Mouse (Mus musculus) MEL (cell line): ENCODE results near the gene Plch1. TPM values are rescaled to one million over a fixed set of nuclear protein-coding genes. Genes with fewer than 3 reads are reported as not detected.

Source experiments
- DNase-seq: peaks from one replicate; pipeline ENCODE4 v3.0.0; 2011; ENCODE audit warnings: low read depth, low spot score
- H3K27ac ChIP-seq: 2 replicates; pipeline ENCODE4 v1.5.1; 2012; ENCODE audit warnings: low read depth, mild to moderate bottlenecking, control low read depth, low read length, moderate library complexity; ENCODE audit not compliant: control insufficient read depth
- H3K27me3 ChIP-seq, 2 experiments: fragments of 150-350 bp in 1 of 2; sonication (generic) in 1 of 2; 2 replicates each; pipeline ENCODE4 v1.6.1; 2012; ENCODE audit warnings: low read length in 2 of 2, mild to moderate bottlenecking in 2 of 2, improper control_type of control experiment in 1 of 2, moderate library complexity in 1 of 2; ENCODE audit not compliant: insufficient read depth in 2 of 2, control insufficient read depth in 1 of 2
- H3K36me3 ChIP-seq, 2 experiments: 2 replicates each; pipeline ENCODE4 v1.6.1; 2012 to 2014; ENCODE audit warnings: low read length in 2 of 2, improper control_type of control experiment in 1 of 2, inconsistent platforms in 1 of 2, mild to moderate bottlenecking in 1 of 2; ENCODE audit not compliant: insufficient read depth in 2 of 2, control insufficient read depth in 1 of 2
- H3K4me1 ChIP-seq, 2 experiments: fragments of 150-350 bp in 1 of 2; sonication (generic) in 1 of 2; 2 replicates each; pipeline ENCODE4 v1.6.1; 2012; ENCODE audit warnings: low read length in 2 of 2, improper control_type of control experiment in 1 of 2, mild to moderate bottlenecking in 1 of 2; ENCODE audit not compliant: insufficient read depth in 2 of 2, control insufficient read depth in 1 of 2
- H3K4me3 ChIP-seq, 2 experiments: fragments of 150-350 bp in 1 of 2; sonication (generic) in 1 of 2; 2 replicates each; pipeline ENCODE4 v1.5.1; 2012; ENCODE audit warnings: low read depth in 2 of 2, low read length in 2 of 2, mild to moderate bottlenecking in 2 of 2, moderate library complexity in 2 of 2, control low read depth in 1 of 2, improper control_type of control experiment in 1 of 2; ENCODE audit not compliant: control insufficient read depth in 1 of 2, insufficient read depth in 1 of 2
- H3K79me2 ChIP-seq: 2 replicates; pipeline ENCODE4 v1.6.1; 2012; ENCODE audit warnings: mild to moderate bottlenecking, low read length, moderate library complexity; ENCODE audit not compliant: control insufficient read depth, poor library complexity, insufficient read depth
- H3K9ac ChIP-seq: 2 replicates; pipeline ENCODE4 v1.6.1; 2012; ENCODE audit warnings: low read depth, mild to moderate bottlenecking, control low read depth, low read length, moderate library complexity; ENCODE audit not compliant: control insufficient read depth, poor library complexity, severe bottlenecking
- H3K9me3 ChIP-seq: fragments of 150-350 bp; sonication (generic); replicated peaks from 2 replicates; pipeline ENCODE4 v1.6.1; 2012; ENCODE audit warnings: mild to moderate bottlenecking, low read length, improper control_type of control experiment, moderate library complexity; ENCODE audit not compliant: insufficient read depth
- CHD1 ChIP-seq: IDR thresholded peaks from 2 replicates; pipeline ENCODE4 v1.6.1; 2012; ENCODE audit warnings: low read depth, mild to moderate bottlenecking, inconsistent platforms, low read length, improper control_type of control experiment
- CTCF ChIP-seq, 3 experiments: IDR thresholded peaks in 2 of 3; conservative IDR thresholded peaks in 1 of 3; 2 replicates each; pipeline ENCODE4 v1.5.1; 2011 to 2012; ENCODE audit warnings: low read length in 3 of 3, low read depth in 2 of 3, mild to moderate bottlenecking in 2 of 3, improper control_type of control experiment in 1 of 3, inconsistent platforms in 1 of 3, mixed read lengths in 1 of 3, moderate library complexity in 1 of 3; ENCODE audit not compliant: control insufficient read depth in 1 of 3, insufficient read depth in 1 of 3, poor library complexity in 1 of 3, severe bottlenecking in 1 of 3
- E2F4 ChIP-seq: IDR thresholded peaks from 2 replicates; pipeline ENCODE4 v1.6.1; 2011; ENCODE audit warnings: low read depth, low read length, improper control_type of control experiment, borderline replicate concordance
- ELF1 ChIP-seq: IDR thresholded peaks from 2 replicates; pipeline ENCODE4 v1.6.1; 2014; ENCODE audit warnings: low read depth, mild to moderate bottlenecking, inconsistent platforms, low read length, improper control_type of control experiment, moderate library complexity
- GABPA ChIP-seq: IDR thresholded peaks from 2 replicates; pipeline ENCODE4 v1.6.1; 2012; ENCODE audit warnings: low read depth, mild to moderate bottlenecking, inconsistent platforms, low read length, improper control_type of control experiment, moderate library complexity
- GATA1 ChIP-seq: IDR thresholded peaks from 2 replicates; pipeline ENCODE4 v1.6.1; 2011; ENCODE audit warnings: low read depth, low read length, improper control_type of control experiment
- HCFC1 ChIP-seq: IDR thresholded peaks from 2 replicates; pipeline ENCODE4 v1.6.1; 2012; ENCODE audit warnings: low read depth, mild to moderate bottlenecking, inconsistent platforms, low read length, improper control_type of control experiment, moderate library complexity
- KAT2A ChIP-seq: conservative IDR thresholded peaks from 2 replicates; pipeline ENCODE4 v1.6.1; 2012; ENCODE audit warnings: low read depth, low read length, improper control_type of control experiment, inconsistent platforms
- MEF2A ChIP-seq: IDR thresholded peaks from 2 replicates; pipeline ENCODE4 v1.6.1; 2014; ENCODE audit warnings: low read depth, mild to moderate bottlenecking, inconsistent platforms, low read length, improper control_type of control experiment; ENCODE audit not compliant: poor library complexity, insufficient replicate concordance, severe bottlenecking; ENCODE audit errors: extremely low read depth
- MYB ChIP-seq: IDR thresholded peaks from 2 replicates; pipeline ENCODE4 v1.6.1; 2011; ENCODE audit warnings: mild to moderate bottlenecking, low read depth, low read length, improper control_type of control experiment
- NRF1 ChIP-seq: IDR thresholded peaks from 2 replicates; pipeline ENCODE4 v1.6.1; 2014; ENCODE audit warnings: low read depth, mild to moderate bottlenecking, inconsistent platforms, low read length, improper control_type of control experiment, moderate library complexity; ENCODE audit not compliant: poor library complexity, insufficient read depth, severe bottlenecking
- POLR2AphosphoS2 ChIP-seq: IDR thresholded peaks from 2 replicates; pipeline ENCODE4 v1.6.1; 2011; ENCODE audit warnings: low read length, improper control_type of control experiment
- SIN3A ChIP-seq: IDR thresholded peaks from 2 replicates; pipeline ENCODE4 v1.6.1; 2012; ENCODE audit warnings: low read length, improper control_type of control experiment, inconsistent platforms
- TAL1 ChIP-seq: IDR thresholded peaks from 2 replicates; pipeline ENCODE4 v1.6.1; 2012; ENCODE audit warnings: mild to moderate bottlenecking, inconsistent platforms, low read length, moderate library complexity, mixed read lengths
- TBP ChIP-seq: IDR thresholded peaks from 2 replicates; pipeline ENCODE4 v1.8.0; 2011; ENCODE audit warnings: low read depth, low read length, improper control_type of control experiment
- TCF12 ChIP-seq: IDR thresholded peaks from 2 replicates; pipeline ENCODE4 v1.6.1; 2014; ENCODE audit warnings: low read depth, mild to moderate bottlenecking, inconsistent platforms, low read length, improper control_type of control experiment, moderate library complexity
- UBTF ChIP-seq: IDR thresholded peaks from 2 replicates; pipeline ENCODE4 v1.6.1; 2012; ENCODE audit warnings: low read depth, mild to moderate bottlenecking, inconsistent platforms, low read length, improper control_type of control experiment, moderate library complexity, borderline replicate concordance; ENCODE audit not compliant: insufficient read depth
- USF1 ChIP-seq: IDR thresholded peaks from 2 replicates; pipeline ENCODE4 v1.6.1; 2014; ENCODE audit warnings: low read depth, mild to moderate bottlenecking, inconsistent platforms, low read length, improper control_type of control experiment, moderate library complexity
- ZC3H11A ChIP-seq: IDR thresholded peaks from 2 replicates; pipeline ENCODE4 v1.6.1; 2012; ENCODE audit warnings: low read depth, mild to moderate bottlenecking, inconsistent platforms, low read length, improper control_type of control experiment
- ZKSCAN1 ChIP-seq: IDR thresholded peaks from 2 replicates; pipeline ENCODE4 v1.6.1; 2012; ENCODE audit warnings: low read depth, mild to moderate bottlenecking, inconsistent platforms, low read length, improper control_type of control experiment, moderate library complexity
- ZMIZ1 ChIP-seq: IDR thresholded peaks from 2 replicates; pipeline ENCODE4 v1.6.1; 2012; ENCODE audit warnings: low read depth, mild to moderate bottlenecking, inconsistent platforms, low read length, improper control_type of control experiment, moderate library complexity
- polyA plus RNA-seq, 2 experiments: library from polyadenylated mRNA; stranded (reverse) in 1 of 2; unstranded in 1 of 2; fragments of >175 nt in 1 of 2; fragments of >200 nt in 1 of 2; gene quantifications; 2 replicates each; pipeline versions ENCODE4 v1.2.1 to v1.2.4; 2012; ENCODE audit warnings: low replicate concordance in 2 of 2, low read depth in 1 of 2; ENCODE audit not compliant: insufficient read length in 2 of 2, insufficient read depth in 1 of 2, missing spikeins in 1 of 2
- total RNA-seq: library from RNA; depleted of rRNA; stranded (reverse); fragments of 300-350 nt; gene quantifications from 2 replicates; pipeline ENCODE4 v1.2.3, GENCODE M21; 2012; rRNA removed

Plch1 gene
- total and polyA plus RNA-seq, 3 experiments, result 0.01 to 0.23 TPM; not detected in 1

DNA sequence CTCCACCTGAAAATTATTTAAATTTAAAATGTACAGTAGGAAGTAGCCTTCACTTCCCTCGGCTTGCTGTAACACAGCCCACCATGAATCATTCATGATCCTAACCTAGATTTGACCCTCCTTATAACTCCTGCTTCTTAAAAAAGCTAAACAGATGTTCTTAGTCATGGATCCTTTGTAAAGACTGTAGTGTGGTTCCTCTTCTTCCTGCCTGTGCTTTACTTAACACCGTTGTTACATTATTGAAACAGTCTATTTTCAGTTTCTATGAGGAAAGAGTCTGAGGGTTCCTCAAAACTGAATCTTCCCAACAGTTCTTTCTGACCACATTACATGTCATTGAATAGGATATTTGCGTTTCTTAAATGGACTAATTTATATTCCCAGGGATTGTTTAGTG lies 234.0 kb downstream of the Plch1 start:
- TF ChIP-seq TCF12 (no peak), POLR2AphosphoS2 (no peak), GABPA (no peak), CTCF (IDR thresholded peaks at IDR 0.05 in 2 of 3, conservative IDR thresholded peaks at IDR 0.05 in 1 of 3; ENCODE audit: control insufficient read depth in 1 of 3, insufficient read depth in 1 of 3, low read depth in 2 of 3, low read length in 3 of 3, poor library complexity in 1 of 3, severe bottlenecking in 1 of 3) (no peak), TAL1 (no peak), MYB (no peak), MEF2A (no peak), CHD1 (no peak), ZMIZ1 (no peak), SIN3A (no peak), ZC3H11A (no peak)
- TF ChIP-seq, all 39 proteins: peak for 0
- H3K9ac ChIP-seq, result no peak overlapping the region
- DNase-seq, result no peak
- no peaks in the 10 kb centered on the region for H3K9me3 ChIP-seq
- no peaks in the 10 kb centered on the region for H3K79me2 ChIP-seq
- no peaks in the 10 kb centered on the region for H3K36me3 ChIP-seq
- H3K4me3 ChIP-seq, result no peak overlapping the region
- H3K4me1 ChIP-seq, result no peaks in the 10 kb centered on the region
- H3K27ac ChIP-seq, result no peak overlapping the region
- no peaks in the 10 kb centered on the region for H3K27me3 ChIP-seq

DNA sequence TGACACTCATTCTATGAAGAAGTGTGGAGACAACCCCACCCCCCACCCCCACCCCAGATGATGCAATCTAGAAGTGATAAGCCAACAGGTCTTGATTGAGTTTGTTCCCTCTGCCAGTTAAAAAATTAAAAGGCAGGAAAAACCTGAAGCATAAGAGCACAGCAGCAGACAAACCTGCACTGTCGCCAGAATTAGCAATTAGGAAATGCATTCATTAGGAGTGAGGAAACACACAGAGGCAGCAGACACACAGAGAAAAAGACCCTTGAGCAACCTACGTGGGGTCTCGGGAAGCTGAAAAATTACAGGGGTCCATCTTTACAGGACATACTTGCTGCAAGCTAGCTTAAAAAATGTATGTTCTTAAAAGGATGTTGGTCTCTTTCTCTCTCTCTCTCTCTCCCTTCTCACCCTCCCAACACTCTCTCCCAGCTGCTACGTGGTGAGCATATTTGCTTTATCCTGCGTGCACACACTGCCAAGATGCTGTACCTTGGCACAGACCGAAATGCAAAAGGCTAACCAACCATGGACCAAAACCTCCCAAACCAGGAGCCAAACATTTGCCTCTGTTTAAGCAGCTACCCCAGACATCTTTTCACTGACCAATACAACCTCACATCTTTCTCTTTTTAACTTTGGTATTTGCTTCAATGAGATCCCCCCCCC lies 234.6 kb downstream of the Plch1 start:
- H3K4me1 ChIP-seq, result no peaks in the 10 kb centered on the region
- no peaks in the 10 kb centered on the region for H3K27me3 ChIP-seq
- H3K27ac ChIP-seq, result no peak overlapping the region
- no peaks in the 10 kb centered on the region for H3K9me3 ChIP-seq
- H3K36me3 ChIP-seq, result no peaks in the 10 kb centered on the region
- no peak for TF ChIP-seq POLR2AphosphoS2
- no peak for TF ChIP-seq NRF1
- TF ChIP-seq E2F4, result no peak
- no peak for TF ChIP-seq ELF1
- TF ChIP-seq CTCF (IDR thresholded peaks at IDR 0.05 in 2 of 3, conservative IDR thresholded peaks at IDR 0.05 in 1 of 3; ENCODE audit: control insufficient read depth in 1 of 3, insufficient read depth in 1 of 3, low read depth in 2 of 3, low read length in 3 of 3, poor library complexity in 1 of 3, severe bottlenecking in 1 of 3), result no peak
- no peak for TF ChIP-seq HCFC1
- TF ChIP-seq ZKSCAN1, result no peak
- no peak for TF ChIP-seq USF1
- no peak for TF ChIP-seq GATA1
- no peak for TF ChIP-seq UBTF
- TF ChIP-seq CHD1, result no peak
- no peak for TF ChIP-seq TBP
- no peak for TF ChIP-seq KAT2A
- no peak for TF ChIP-seq SIN3A
- no peak overlapping the region for H3K4me3 ChIP-seq
- H3K79me2 ChIP-seq, result no peaks in the 10 kb centered on the region
- H3K9ac ChIP-seq, result no peak overlapping the region
- DNase-seq, result no peak

Other genes with a start within 250 kb of the Plch1 start
- gene E130311K13Rik, start 30.0 kb upstream of the Plch1 start, total RNA-seq, result 3.9 and 4.0 TPM in 2 replicates
- gene E130311K13Rik, start 30.0 kb upstream of the Plch1 start, polyA plus RNA-seq, result 1 to 10 TPM in 1 of 2 experiments, not detected in 1; 3.9 TPM
- 27.7 and 31.3 TPM in 2 replicates for gene Slc33a1, start 65.3 kb upstream of the Plch1 start, total RNA-seq
- 100 to 1,000 TPM in 1 of 2 experiments, 10 to 100 TPM in 1; 27.2 to 123 TPM for gene Slc33a1, start 65.3 kb upstream of the Plch1 start, polyA plus RNA-seq
- 40.4 and 41.8 TPM in 2 replicates for gene Gmps, start 76.6 kb upstream of the Plch1 start, total RNA-seq
- gene Gmps, start 76.6 kb upstream of the Plch1 start, polyA plus RNA-seq, result 10 to 100 TPM; 31.6 to 59.3 TPM
- not detected in 2 replicates for gene Vmn2r1, start 182.1 kb upstream of the Plch1 start, total RNA-seq
- under 1 TPM in 1 of 2 experiments, not detected in 1; 0.01 TPM for gene Vmn2r1, start 182.1 kb upstream of the Plch1 start, polyA plus RNA-seq
- not detected in 2 replicates for gene Vmn2r2, start 242.5 kb upstream of the Plch1 start, total RNA-seq
- gene Vmn2r2, start 242.5 kb upstream of the Plch1 start, polyA plus RNA-seq, result not detected